Mouse (Mus musculus) intestine, postnatal 0 days (tissue): ENCODE results near the gene Dhh. TPM values are rescaled to one million over a fixed set of nuclear protein-coding genes. Genes with fewer than 3 reads are reported as not detected.

Source experiments
- ATAC-seq: fragments of 200-750 bp; cut with Nextera tagmentation; 2 replicates; pipeline ENCODE4 v1.8.0; 2017; ENCODE audit warnings: mild to moderate bottlenecking, moderate TSS enrichment, moderate library complexity
- H3K27ac ChIP-seq: fragments of 300-500 bp; sonication (generic); 2 replicates; pipeline ENCODE4 v1.5.1; 2014; ENCODE audit warnings: mild to moderate bottlenecking, low read depth, low read length, moderate library complexity
- H3K27me3 ChIP-seq: fragments of 300-500 bp; sonication (generic); replicated peaks from 2 replicates; pipeline ENCODE4 v1.6.1; 2014; ENCODE audit warnings: low read length, mixed read lengths; ENCODE audit not compliant: control insufficient read depth, insufficient read depth
- H3K36me3 ChIP-seq: fragments of 300-500 bp; sonication (generic); 2 replicates; pipeline ENCODE4 v1.6.1; 2014; ENCODE audit warnings: mild to moderate bottlenecking, moderate library complexity; ENCODE audit not compliant: control insufficient read depth, insufficient read depth
- H3K4me1 ChIP-seq: fragments of 300-500 bp; sonication (generic); replicated peaks from 2 replicates; pipeline ENCODE4 v1.6.1; 2014; ENCODE audit warnings: antibody characterized with exemption, low read length, mixed read lengths; ENCODE audit not compliant: control insufficient read depth, insufficient read depth
- H3K4me2 ChIP-seq: fragments of 300-500 bp; sonication (generic); replicated peaks from 2 replicates; pipeline ENCODE4 v1.6.1; 2014; ENCODE audit warnings: low read depth, mild to moderate bottlenecking, moderate library complexity
- H3K4me3 ChIP-seq: fragments of 300-500 bp; sonication (generic); 2 replicates; pipeline ENCODE4 v1.5.1; 2014; ENCODE audit warnings: low read depth, low read length
- H3K9ac ChIP-seq: fragments of 300-500 bp; sonication (generic); 2 replicates; pipeline ENCODE4 v1.6.1; 2014; ENCODE audit warnings: mild to moderate bottlenecking, low read depth, low read length
- H3K9me3 ChIP-seq: fragments of 300-500 bp; sonication (generic); 2 replicates; pipeline ENCODE4 v1.6.1; 2016; ENCODE audit warnings: mixed run types; ENCODE audit not compliant: control insufficient read depth
- CTCF ChIP-seq: sonication (generic); IDR thresholded peaks from 2 replicates; pipeline ENCODE4 v1.5.1; 2016; ENCODE audit warnings: low read depth, mild to moderate bottlenecking, control low read depth, antibody characterized with exemption, moderate library complexity
- WGBS: fragments of 180-500 bp; shearing (Covaris S2); extraction: QIAGEN DNeasy Blood & Tissue Kit; methylation state at CpG from one replicate; pipeline ENCODE4 v1.1.7; 2014; 5-methylcytosine and 5-hydroxymethylcytosine counted together
- polyA plus RNA-seq: library from polyadenylated mRNA; unstranded; fragments of >200 nt; fragmentation: Nextera tagmentation; extraction: Ambion mirVana; gene quantifications from 2 replicates; pipeline ENCODE4 v1.2.1, GENCODE M21; 2015

The Dhh gene
- polyA plus RNA-seq, 1 experiment from 2014 or later = 0.93 TPM

DNA sequence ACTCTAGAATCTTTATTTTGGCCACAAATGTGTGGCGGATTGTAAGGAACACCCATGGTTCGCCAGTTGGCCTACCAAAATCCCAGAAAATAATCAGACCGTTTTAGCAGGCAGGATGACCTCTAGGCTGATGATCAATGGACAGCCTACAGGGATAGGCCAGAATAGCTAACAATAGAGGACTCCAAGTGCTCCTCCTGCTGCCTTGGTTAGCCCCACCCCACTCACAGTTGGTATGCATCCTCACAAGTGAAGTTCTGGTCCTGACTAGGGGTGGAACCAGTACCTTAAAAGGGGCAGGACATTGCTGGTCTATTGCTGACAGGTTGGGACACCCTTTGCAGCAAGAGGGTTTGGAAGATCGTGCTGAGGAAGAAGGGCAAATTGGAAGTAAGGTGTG is 5.3 kb downstream of the Dhh start:
- Histone ChIP-seq H3K9me3 (no peaks in the 10 kb centered on the region), H3K4me2 (no peak overlapping the region), H3K4me3 (no peak overlapping the region), H3K36me3 (no peaks in the 10 kb centered on the region), H3K4me1 (peaks cover 15% of the 10 kb centered on the region), H3K9ac (no peak overlapping the region), H3K27ac (no peak overlapping the region), H3K27me3 (peaks cover 43% of the 10 kb centered on the region)
- ATAC-seq = no peak
- WGBS = 82% methylated on average over 4 of the region's 4 CpGs
- TF ChIP-seq CTCF = no peak

DNA sequence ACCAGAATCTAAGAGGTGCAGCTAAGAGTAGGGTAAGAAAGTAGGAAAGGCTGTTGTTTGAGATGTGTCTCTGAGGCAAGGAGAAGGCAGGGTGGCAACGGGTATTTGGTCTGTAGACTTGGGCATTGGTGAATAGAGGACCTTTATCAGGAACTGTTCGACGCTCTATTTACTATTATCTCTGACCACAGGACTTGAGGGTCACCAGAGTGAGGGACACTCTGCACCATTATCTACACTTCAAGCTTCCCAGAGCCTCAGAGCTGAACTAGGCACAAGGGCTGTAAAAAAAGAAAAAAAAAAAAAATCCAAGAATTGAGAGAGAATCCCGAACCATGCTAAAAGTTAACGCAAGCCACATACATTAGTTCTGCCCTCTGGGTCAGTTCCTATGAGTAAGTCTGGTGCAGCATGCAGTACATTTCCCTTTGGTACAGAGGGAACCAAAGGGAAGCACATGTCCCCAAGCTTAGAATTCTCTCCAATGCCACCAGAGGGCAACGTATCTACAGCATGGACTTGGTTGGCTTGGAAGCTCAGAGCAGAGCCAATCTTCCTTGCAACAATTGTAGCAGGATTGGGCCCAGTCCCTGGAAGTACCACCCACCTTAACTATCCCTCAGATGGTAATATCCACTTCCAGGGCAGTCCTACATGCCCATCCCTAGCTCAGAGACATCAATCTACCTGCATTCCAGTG is 6.3 kb downstream of the Dhh start:
- Histone ChIP-seq H3K4me3 (no peak overlapping the region), H3K9ac (no peak overlapping the region), H3K27ac (no peak overlapping the region; the same call in 1 of the 2 replicates), H3K27me3 (peaks cover 33% of the 10 kb centered on the region), H3K36me3 (no peaks in the 10 kb centered on the region), H3K4me2 (no peak overlapping the region), H3K4me1 (peaks cover 13% of the 10 kb centered on the region), H3K9me3 (no peaks in the 10 kb centered on the region)
- ATAC-seq = peak; percentile 70
- TF ChIP-seq CTCF = peak; percentile 98
- 31% methylated on average over 6 of the region's 6 CpGs for WGBS

DNA sequence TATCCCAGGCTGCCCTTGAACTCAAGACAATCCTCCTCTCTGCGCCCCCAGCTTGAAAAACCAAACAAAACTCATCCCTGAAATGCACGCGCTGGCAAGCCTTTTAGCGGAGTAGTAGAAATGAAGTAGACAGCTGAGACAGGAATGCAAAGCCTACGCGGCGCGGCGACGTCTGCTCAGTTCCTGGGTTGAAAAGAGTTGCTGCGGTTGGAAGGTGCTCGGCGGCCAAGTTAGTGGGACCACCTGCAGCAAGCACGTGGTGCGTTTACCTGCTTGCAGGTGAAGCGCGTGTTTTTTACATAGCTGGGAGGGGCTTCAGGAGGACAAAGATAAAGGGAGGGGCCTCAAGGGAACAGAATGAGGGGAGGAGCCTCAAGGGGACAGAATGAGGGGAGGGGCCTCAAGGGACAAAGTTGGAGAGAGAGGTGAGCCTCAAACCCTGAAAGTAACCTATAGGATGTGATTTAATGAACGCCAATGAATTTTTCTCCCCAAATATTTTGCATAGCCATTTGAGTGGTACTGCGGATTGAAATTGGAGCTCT is 7.1 kb downstream of the Dhh start:
- Histone ChIP-seq H3K27ac (no peak overlapping the region), H3K9me3 (no peaks in the 10 kb centered on the region), H3K4me1 (peaks cover 13% of the 10 kb centered on the region), H3K4me2 (peak overlapping the region; percentile 52), H3K9ac (no peak overlapping the region), H3K4me3 (peak overlapping the region; percentile 17), H3K36me3 (no peaks in the 10 kb centered on the region), H3K27me3 (peaks cover 26% of the 10 kb centered on the region)
- ATAC-seq = no peak
- 9% methylated on average over 19 of the region's 19 CpGs for WGBS
- TF ChIP-seq CTCF = no peak

DNA sequence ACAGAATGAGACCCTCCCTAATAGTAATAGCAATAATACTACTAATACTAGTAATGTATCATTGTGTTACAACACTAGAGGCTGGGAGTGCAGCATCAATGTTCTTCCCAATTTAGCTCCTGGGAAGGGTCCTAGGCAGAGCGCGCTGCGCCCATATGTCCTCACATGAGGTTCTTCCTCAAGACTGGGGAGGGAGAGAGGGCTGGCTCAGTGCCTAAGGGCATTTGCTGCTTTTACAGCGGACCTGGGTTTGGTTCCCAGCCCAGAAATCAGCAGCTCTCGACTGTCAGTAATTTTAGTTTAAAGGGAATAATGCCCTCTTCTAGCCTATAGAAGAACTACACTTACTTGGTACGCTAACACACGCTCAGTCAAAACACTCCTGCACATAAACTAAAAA is 10.8 kb downstream of the Dhh start:
- no peak for ATAC-seq
- H3K27me3 ChIP-seq = no peaks in the 10 kb centered on the region
- no peak for TF ChIP-seq CTCF
- no peak overlapping the region for H3K27ac ChIP-seq
- H3K4me3 ChIP-seq = no peak overlapping the region
- no peak overlapping the region for H3K4me2 ChIP-seq
- H3K9me3 ChIP-seq = no peaks in the 10 kb centered on the region
- 0 out of 2 replicates have a peak, but pooled peaks cover 5% of the 10 kb centered on the region for H3K4me1 ChIP-seq
- H3K9ac ChIP-seq = no peak overlapping the region
- 82% methylated on average over 7 of the region's 7 CpGs for WGBS
- H3K36me3 ChIP-seq = no peaks in the 10 kb centered on the region

DNA sequence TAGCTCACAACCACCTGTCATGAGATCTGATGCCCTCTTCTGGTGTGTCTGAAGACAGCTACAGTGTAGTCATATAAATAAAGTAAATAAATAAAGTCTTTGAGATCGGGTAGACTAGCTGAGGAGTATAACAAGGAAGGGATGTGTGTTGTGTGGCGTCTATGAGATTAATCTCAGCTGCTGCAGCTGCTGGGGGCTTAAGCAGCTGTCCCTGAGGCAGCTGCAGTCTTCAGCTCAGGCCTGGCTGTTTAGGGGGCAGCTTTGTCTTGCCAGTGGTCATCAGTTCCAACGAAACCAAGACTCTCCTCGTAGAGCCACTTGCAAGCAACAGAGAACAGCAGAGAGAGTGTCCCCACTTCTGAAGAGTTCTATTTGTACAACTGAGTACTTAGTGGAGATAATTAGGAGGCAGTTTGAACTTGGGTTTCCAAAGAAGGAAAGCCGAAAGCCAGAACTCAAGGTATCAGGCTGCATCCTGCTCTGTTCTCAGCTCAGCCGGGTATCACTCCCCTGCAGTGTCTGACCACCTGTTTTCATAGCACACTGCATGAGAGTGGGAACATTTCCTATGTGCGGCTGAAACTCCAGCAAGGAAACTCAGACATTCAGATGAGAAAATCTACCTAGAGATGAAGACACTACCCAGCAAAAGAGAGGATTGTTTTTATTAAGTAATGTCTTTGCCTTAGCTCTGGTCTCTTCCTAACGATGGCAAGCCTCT is 11.5 kb downstream of the Dhh start:
- no peak overlapping the region for H3K9ac ChIP-seq
- 0 out of 2 replicates have a peak, but pooled peaks cover 5% of the 10 kb centered on the region for H3K4me1 ChIP-seq
- H3K9me3 ChIP-seq = no peaks in the 10 kb centered on the region
- H3K27ac ChIP-seq = no peak overlapping the region
- WGBS = 55% methylated on average over 8 of the region's 8 CpGs
- no peaks in the 10 kb centered on the region for H3K27me3 ChIP-seq
- no peak overlapping the region for H3K4me3 ChIP-seq
- no peak overlapping the region for H3K4me2 ChIP-seq
- no peak for TF ChIP-seq CTCF
- H3K36me3 ChIP-seq = no peaks in the 10 kb centered on the region
- ATAC-seq = no peak

DNA sequence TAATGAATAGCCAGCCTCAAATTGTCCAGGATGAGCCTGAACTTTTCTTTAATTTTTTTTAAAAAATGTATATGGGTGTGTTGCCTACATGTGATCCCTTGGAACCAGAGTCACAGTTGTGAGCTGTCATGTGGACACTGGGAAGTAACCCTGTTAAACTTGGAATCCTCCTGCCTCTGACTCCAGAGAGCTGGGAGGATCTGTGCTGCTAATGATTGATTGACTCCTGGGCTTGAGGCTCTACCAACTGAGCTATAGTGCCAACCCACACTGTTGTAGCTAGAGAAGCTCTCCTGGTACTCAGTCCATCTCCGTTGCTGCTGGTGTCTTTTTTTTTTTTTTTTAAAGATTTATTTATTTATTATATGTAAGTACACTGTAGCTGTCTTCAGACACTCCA is 14.2 kb downstream of the Dhh start:
- TF ChIP-seq CTCF = no peak
- Histone ChIP-seq H3K36me3 (peaks cover under 1% of the 10 kb centered on the region; the same call in 1 of the 2 replicates), H3K27ac (peak overlapping the region; percentile 73), H3K27me3 (no peaks in the 10 kb centered on the region), H3K4me2 (no peak overlapping the region), H3K4me1 (0 out of 2 replicates have a peak, but pooled peaks cover 3% of the 10 kb centered on the region), H3K9me3 (no peaks in the 10 kb centered on the region), H3K4me3 (no peak overlapping the region), H3K9ac (no peak overlapping the region)
- WGBS = 38% methylated on average over 1 of the region's 1 CpGs
- peak; percentile 35 for ATAC-seq
